Mouse (Mus musculus): Measurements from ENCODE around the gene Pfdn5. TPM values are rescaled to one million over a fixed set of nuclear protein-coding genes. Genes with fewer than 3 reads are reported as not detected.

The Pfdn5 gene
- polyA plus RNA-seq, 1 experiment from 2014 or later: 310 TPM

DNA sequence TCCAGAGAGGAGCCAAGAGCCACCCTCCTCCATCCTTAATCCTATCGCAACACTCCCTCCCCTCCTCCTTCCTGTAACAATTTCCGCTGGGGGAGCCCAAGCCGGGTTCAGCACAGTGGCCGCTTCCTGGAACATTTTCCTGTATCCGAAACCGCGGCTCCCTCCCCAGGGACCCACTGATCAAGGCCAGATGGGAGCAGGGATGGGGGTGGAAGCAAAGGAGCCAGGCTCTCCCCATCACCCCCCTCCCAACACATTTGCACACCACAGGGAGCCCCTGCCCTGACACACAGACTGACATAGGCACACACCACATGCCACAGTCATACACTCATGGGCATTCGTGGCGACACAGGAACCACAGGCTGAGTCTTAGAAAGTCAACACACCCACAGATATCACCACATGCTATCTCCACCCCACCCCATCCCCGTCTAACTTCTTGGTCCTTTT lies 51.9 kb downstream of the Pfdn5 start:
- peak overlapping the region; percentile 79 for H3K27ac ChIP-seq (replicated peaks)
- H3K4me1 ChIP-seq: peaks cover 20% of the 10 kb centered on the region
- H3K36me3 ChIP-seq: no peaks in the 10 kb centered on the region
- H3K4me3 ChIP-seq: peak overlapping the region; percentile 68
- WGBS: 8% methylated on average over 10 of the region's 10 CpGs
- H3K4me2 ChIP-seq: peak overlapping the region; percentile 97
- H3K27me3 ChIP-seq (replicated peaks): peaks cover 17% of the 10 kb centered on the region; the same call in 1 of the 2 replicates
- peak overlapping the region; percentile 85 for H3K9ac ChIP-seq
- H3K9me3 ChIP-seq: no peaks in the 10 kb centered on the region
- ATAC-seq (ENCODE audit: extremely low read depth, insufficient number of reproducible peaks, low FRiP score, low TSS enrichment): no peak

Other genes starting within 250 kb of the Pfdn5 start
- 26.3 and 32.5 TPM in 2 replicates for gene Tns2, start 225.7 kb upstream of the Pfdn5 start, polyA plus RNA-seq (2015; fragmentation: Nextera tagmentation; extraction: Ambion mirVana)
- 19.5 and 20.0 TPM in 2 replicates for gene Spryd3, start 189.9 kb upstream of the Pfdn5 start, polyA plus RNA-seq (2015; fragmentation: Nextera tagmentation; extraction: Ambion mirVana)
- 3.5 and 3.7 TPM in 2 replicates for gene Igfbp6, start 181.8 kb upstream of the Pfdn5 start, polyA plus RNA-seq (2015; fragmentation: Nextera tagmentation; extraction: Ambion mirVana)
- gene Soat2, start 175.6 kb upstream of the Pfdn5 start, polyA plus RNA-seq (2015; fragmentation: Nextera tagmentation; extraction: Ambion mirVana): 0.53 and 1.5 TPM in 2 replicates
- 30.3 and 31.7 TPM in 2 replicates for gene Zfp740, start 122.9 kb upstream of the Pfdn5 start, polyA plus RNA-seq (2015; fragmentation: Nextera tagmentation; extraction: Ambion mirVana)
- 33.4 and 41.6 TPM in 2 replicates for gene Csad, start 121.4 kb upstream of the Pfdn5 start, polyA plus RNA-seq (2015; fragmentation: Nextera tagmentation; extraction: Ambion mirVana)
- gene Itgb7, start 94.2 kb upstream of the Pfdn5 start, polyA plus RNA-seq (2015; fragmentation: Nextera tagmentation; extraction: Ambion mirVana): 0.46 and 0.78 TPM in 2 replicates
- 9.0 and 9.1 TPM in 2 replicates for gene Rarg, start 68.6 kb upstream of the Pfdn5 start, polyA plus RNA-seq (2015; fragmentation: Nextera tagmentation; extraction: Ambion mirVana)
- gene Gm9918, start 55.6 kb upstream of the Pfdn5 start, polyA plus RNA-seq (2015; fragmentation: Nextera tagmentation; extraction: Ambion mirVana): not detected in 2 replicates
- 46.1 and 46.7 TPM in 2 replicates for gene Mfsd5, start 46.7 kb upstream of the Pfdn5 start, polyA plus RNA-seq (2015; fragmentation: Nextera tagmentation; extraction: Ambion mirVana)
- gene Espl1, start 29.9 kb upstream of the Pfdn5 start, polyA plus RNA-seq (2015; fragmentation: Nextera tagmentation; extraction: Ambion mirVana): 18.9 and 19.3 TPM in 2 replicates
- 60.0 and 65.0 TPM in 2 replicates for gene Myg1, start 5.6 kb downstream of the Pfdn5 start, polyA plus RNA-seq (2015; fragmentation: Nextera tagmentation; extraction: Ambion mirVana)
- gene Aaas, start 24.7 kb downstream of the Pfdn5 start, polyA plus RNA-seq (2015; fragmentation: Nextera tagmentation; extraction: Ambion mirVana): 54.0 and 58.1 TPM in 2 replicates
- gene Sp7, start 41.1 kb downstream of the Pfdn5 start, polyA plus RNA-seq (2015; fragmentation: Nextera tagmentation; extraction: Ambion mirVana): 0.16 and 0.19 TPM in 2 replicates
- gene Sp1, start 80.0 kb downstream of the Pfdn5 start, polyA plus RNA-seq (2015; fragmentation: Nextera tagmentation; extraction: Ambion mirVana): 4.3 and 4.6 TPM in 2 replicates
- 0.82 and 1.4 TPM in 2 replicates for gene Amhr2, start 119.3 kb downstream of the Pfdn5 start, polyA plus RNA-seq (2015; fragmentation: Nextera tagmentation; extraction: Ambion mirVana)
- 93.9 and 102 TPM in 2 replicates for gene Prr13, start 132.9 kb downstream of the Pfdn5 start, polyA plus RNA-seq (2015; fragmentation: Nextera tagmentation; extraction: Ambion mirVana)
- 141 and 142 TPM in 2 replicates for gene Pcbp2, start 144.4 kb downstream of the Pfdn5 start, polyA plus RNA-seq (2015; fragmentation: Nextera tagmentation; extraction: Ambion mirVana)
- gene Gm10337, start 177.6 kb downstream of the Pfdn5 start, polyA plus RNA-seq (2015; fragmentation: Nextera tagmentation; extraction: Ambion mirVana): 4.2 TPM in 1 of 2 replicates, not detected in the other
- gene Map3k12, start 190.9 kb downstream of the Pfdn5 start, polyA plus RNA-seq (2015; fragmentation: Nextera tagmentation; extraction: Ambion mirVana): 10.8 and 11.6 TPM in 2 replicates
- 94.6 and 103 TPM in 2 replicates for gene Tarbp2, start 192.1 kb downstream of the Pfdn5 start, polyA plus RNA-seq (2015; fragmentation: Nextera tagmentation; extraction: Ambion mirVana)
- gene Npff, start 198.8 kb downstream of the Pfdn5 start, polyA plus RNA-seq (2015; fragmentation: Nextera tagmentation; extraction: Ambion mirVana): 1.0 and 2.3 TPM in 2 replicates